Mouse (Mus musculus) intestine, postnatal 0 days (tissue): ENCODE data around the gene Notch3. TPM values are rescaled to one million over a fixed set of nuclear protein-coding genes. Genes with fewer than 3 reads are reported as not detected.
A peak's percentile ranks its signal among the peaks of the same experiment; 100 is the strongest.

Source experiments
- ATAC-seq: fragments of 200-750 bp; cut with Nextera tagmentation; 2 replicates; pipeline ENCODE4 v1.8.0; 2017; ENCODE audit warnings: mild to moderate bottlenecking, moderate TSS enrichment, moderate library complexity
- H3K27ac ChIP-seq: fragments of 300-500 bp; sonication (generic); 2 replicates; pipeline ENCODE4 v1.5.1; 2014; ENCODE audit warnings: mild to moderate bottlenecking, low read depth, low read length, moderate library complexity
- H3K27me3 ChIP-seq: fragments of 300-500 bp; sonication (generic); replicated peaks from 2 replicates; pipeline ENCODE4 v1.6.1; 2014; ENCODE audit warnings: low read length, mixed read lengths; ENCODE audit not compliant: control insufficient read depth, insufficient read depth
- H3K36me3 ChIP-seq: fragments of 300-500 bp; sonication (generic); 2 replicates; pipeline ENCODE4 v1.6.1; 2014; ENCODE audit warnings: mild to moderate bottlenecking, moderate library complexity; ENCODE audit not compliant: control insufficient read depth, insufficient read depth
- H3K4me1 ChIP-seq: fragments of 300-500 bp; sonication (generic); replicated peaks from 2 replicates; pipeline ENCODE4 v1.6.1; 2014; ENCODE audit warnings: antibody characterized with exemption, low read length, mixed read lengths; ENCODE audit not compliant: control insufficient read depth, insufficient read depth
- H3K4me2 ChIP-seq: fragments of 300-500 bp; sonication (generic); replicated peaks from 2 replicates; pipeline ENCODE4 v1.6.1; 2014; ENCODE audit warnings: low read depth, mild to moderate bottlenecking, moderate library complexity
- H3K4me3 ChIP-seq: fragments of 300-500 bp; sonication (generic); 2 replicates; pipeline ENCODE4 v1.5.1; 2014; ENCODE audit warnings: low read depth, low read length
- H3K9ac ChIP-seq: fragments of 300-500 bp; sonication (generic); 2 replicates; pipeline ENCODE4 v1.6.1; 2014; ENCODE audit warnings: mild to moderate bottlenecking, low read depth, low read length
- H3K9me3 ChIP-seq: fragments of 300-500 bp; sonication (generic); 2 replicates; pipeline ENCODE4 v1.6.1; 2016; ENCODE audit warnings: mixed run types; ENCODE audit not compliant: control insufficient read depth
- CTCF ChIP-seq: sonication (generic); IDR thresholded peaks from 2 replicates; pipeline ENCODE4 v1.5.1; 2016; ENCODE audit warnings: low read depth, mild to moderate bottlenecking, control low read depth, antibody characterized with exemption, moderate library complexity
- WGBS: fragments of 180-500 bp; shearing (Covaris S2); extraction: QIAGEN DNeasy Blood & Tissue Kit; methylation state at CpG from one replicate; pipeline ENCODE4 v1.1.7; 2014; 5-methylcytosine and 5-hydroxymethylcytosine counted together
- polyA plus RNA-seq: library from polyadenylated mRNA; unstranded; fragments of >200 nt; fragmentation: Nextera tagmentation; extraction: Ambion mirVana; gene quantifications from 2 replicates; pipeline ENCODE4 v1.2.1, GENCODE M21; 2015

The Notch3 gene
- polyA plus RNA-seq, 1 experiment from 2014 or later = 2.0 TPM

- Histone ChIP-seq H3K4me3 (peak overlapping the region; percentile 37), H3K36me3 (no peaks in the 10 kb centered on the region), H3K9me3 (no peaks in the 10 kb centered on the region), H3K4me1 (0 out of 2 replicates have a peak, but pooled peaks cover 6% of the 10 kb centered on the region), H3K9ac (no peak overlapping the region), H3K27ac (no peak overlapping the region), H3K4me2 (peak overlapping the region; percentile 71), H3K27me3 (peaks cover 6% of the 10 kb centered on the region; the same call in 1 of the 2 replicates)
- ATAC-seq = peak; percentile 74
- no peak for TF ChIP-seq CTCF
- 6% methylated on average over 5 of the region's 5 CpGs for WGBS
Observed at GRCm38 (mm10) chr17:32189850-32190249, 23.2 kb upstream of the Notch3 start.

- H3K4me1 ChIP-seq = 0 out of 2 replicates have a peak, but pooled peaks cover 6% of the 10 kb centered on the region
- peak within 1 kb of the TSS; percentile 71 for H3K4me2 ChIP-seq
- peaks cover 6% of the 10 kb centered on the region; the same call in 1 of the 2 replicates for H3K27me3 ChIP-seq
- H3K4me3 ChIP-seq = peak within 1 kb of the TSS; percentile 37
- 0 out of 2 replicates have a peak, but pooled peaks have one; percentile 21 for ATAC-seq
- no peak for TF ChIP-seq CTCF
- no peaks in the 10 kb centered on the region for H3K36me3 ChIP-seq
- H3K9ac ChIP-seq = no peak within 1 kb of the TSS
- 7% methylated on average over 42 of the region's 42 CpGs for WGBS
- H3K9me3 ChIP-seq = no peaks in the 10 kb centered on the region
- H3K27ac ChIP-seq = no peak within 1 kb of the TSS
Observed at GRCm38 (mm10) chr17:32188863-32189636, 22.4 kb upstream of the Notch3 start, which contains the start of gene Ephx3. Gene Ephx3, minus strand, starts transcription at chr17:32189549.

- no peak overlapping the region for H3K27ac ChIP-seq
- H3K4me2 ChIP-seq = no peak overlapping the region
- no peak overlapping the region for H3K4me3 ChIP-seq
- H3K27me3 ChIP-seq = 0 out of 2 replicates have a peak, but pooled peaks cover 1% of the 10 kb centered on the region
- no peak overlapping the region for H3K9ac ChIP-seq
- ATAC-seq = no peak
- H3K4me1 ChIP-seq = no peaks in the 10 kb centered on the region
- no peaks in the 10 kb centered on the region for H3K9me3 ChIP-seq
- WGBS = 48% methylated on average over 8 of the region's 8 CpGs
- H3K36me3 ChIP-seq = no peaks in the 10 kb centered on the region
- TF ChIP-seq CTCF = no peak
Observed at GRCm38 (mm10) chr17:32183017-32183416, 16.4 kb upstream of the Notch3 start.

GRCm38 (mm10) chr17:32179621-32180491 is 13.2 kb upstream of the Notch3 start:
- Histone ChIP-seq H3K4me1 (no peaks in the 10 kb centered on the region), H3K4me2 (no peak overlapping the region), H3K9me3 (no peaks in the 10 kb centered on the region), H3K4me3 (no peak overlapping the region), H3K27ac (no peak overlapping the region; the same call in 1 of the 2 replicates), H3K9ac (no peak overlapping the region), H3K36me3 (no peaks in the 10 kb centered on the region), H3K27me3 (no peaks in the 10 kb centered on the region)
- ATAC-seq = no peak
- 0 out of 2 replicates have a peak, but pooled peaks have one; percentile 5 for TF ChIP-seq CTCF
- WGBS = 45% methylated on average over 11 of the region's 11 CpGs

GRCm38 (mm10) chr17:32176919-32177318 is 10.3 kb upstream of the Notch3 start:
- H3K27ac ChIP-seq = no peak overlapping the region
- H3K9me3 ChIP-seq = no peaks in the 10 kb centered on the region
- H3K9ac ChIP-seq = no peak overlapping the region
- 87% methylated on average over 4 of the region's 4 CpGs for WGBS
- H3K4me2 ChIP-seq = no peak overlapping the region
- no peaks in the 10 kb centered on the region for H3K27me3 ChIP-seq
- no peak for TF ChIP-seq CTCF
- ATAC-seq = no peak
- no peak overlapping the region for H3K4me3 ChIP-seq
- no peaks in the 10 kb centered on the region for H3K4me1 ChIP-seq
- H3K36me3 ChIP-seq = no peaks in the 10 kb centered on the region

GRCm38 (mm10) chr17:32173166-32173565 is 6.5 kb upstream of the Notch3 start:
- Histone ChIP-seq H3K27ac (no peak overlapping the region), H3K27me3 (no peaks in the 10 kb centered on the region), H3K36me3 (no peaks in the 10 kb centered on the region), H3K4me1 (0 out of 2 replicates have a peak, but pooled peaks cover 5% of the 10 kb centered on the region), H3K4me3 (no peak overlapping the region), H3K9me3 (no peaks in the 10 kb centered on the region), H3K4me2 (no peak overlapping the region), H3K9ac (no peak overlapping the region)
- ATAC-seq = no peak
- WGBS = 59% methylated on average over 7 of the region's 7 CpGs
- TF ChIP-seq CTCF = no peak
